Mouse (Mus musculus) ES-E14 (cell line): ENCODE data around the gene Mast4. TPM values are rescaled to one million over a fixed set of nuclear protein-coding genes. Genes with fewer than 3 reads are reported as not detected.

Source experiments
- DNase-seq: peaks from one replicate; pipeline ENCODE4 v3.0.0-alpha.2; 2013; ENCODE audit warnings: low read depth, low spot score
- H3K27ac ChIP-seq: 2 replicates; pipeline ENCODE4 v1.5.1; 2012; ENCODE audit warnings: low read depth, mild to moderate bottlenecking, low read length, moderate library complexity, mixed read lengths; ENCODE audit not compliant: poor library complexity, insufficient read depth, severe bottlenecking
- H3K36me3 ChIP-seq: 2 replicates; pipeline ENCODE4 v1.6.1; 2012; ENCODE audit warnings: mild to moderate bottlenecking, low read length, moderate library complexity, mixed read lengths; ENCODE audit not compliant: control insufficient read depth, poor library complexity, insufficient read depth, severe bottlenecking
- H3K4me1 ChIP-seq, 2 experiments: fragments of 150-350 bp in 1 of 2; sonication (generic) in 1 of 2; 2 replicates each; pipeline ENCODE4 v1.6.1; 2012; ENCODE audit warnings: low read length in 2 of 2, mild to moderate bottlenecking in 1 of 2, mixed read lengths in 1 of 2; ENCODE audit not compliant: control insufficient read depth in 2 of 2, insufficient read depth in 2 of 2, poor library complexity in 1 of 2
- H3K4me3 ChIP-seq, 2 experiments: fragments of 150-350 bp in 1 of 2; sonication (generic) in 1 of 2; 2 replicates each; pipeline ENCODE4 v1.5.1; 2012; ENCODE audit warnings: low read length in 2 of 2, low read depth in 1 of 2, mild to moderate bottlenecking in 1 of 2, mixed read lengths in 1 of 2; ENCODE audit not compliant: insufficient read depth in 1 of 2, poor library complexity in 1 of 2, severe bottlenecking in 1 of 2
- H3K9ac ChIP-seq: 2 replicates; pipeline ENCODE4 v1.6.1; 2012; ENCODE audit warnings: low read depth, mild to moderate bottlenecking, low read length, mixed read lengths; ENCODE audit not compliant: poor library complexity, insufficient read depth, severe bottlenecking
- H3K9me3 ChIP-seq: fragments of 150-350 bp; sonication (generic); 2 replicates; pipeline ENCODE4 v1.6.1; 2012; ENCODE audit warnings: low read depth, mild to moderate bottlenecking, low read length; ENCODE audit not compliant: control insufficient read depth, insufficient read depth
- CHD2 ChIP-seq: IDR thresholded peaks from 2 replicates; pipeline ENCODE4 v1.6.1; 2014; ENCODE audit warnings: mild to moderate bottlenecking, low read depth, low read length, inconsistent platforms
- HCFC1 ChIP-seq: IDR thresholded peaks from 2 replicates; pipeline ENCODE4 v1.6.1; 2012; ENCODE audit warnings: low read length, inconsistent platforms, borderline replicate concordance; ENCODE audit not compliant: insufficient read depth
- MAFK ChIP-seq: IDR thresholded peaks from 2 replicates; pipeline ENCODE4 v1.6.1; 2014; ENCODE audit warnings: mild to moderate bottlenecking, low read depth, low read length, inconsistent platforms; ENCODE audit not compliant: insufficient read depth
- ZC3H11A ChIP-seq: IDR thresholded peaks from 2 replicates; pipeline ENCODE4 v1.6.1; 2012; ENCODE audit warnings: low read depth, mild to moderate bottlenecking, inconsistent platforms, low read length, borderline replicate concordance
- ZNF384 ChIP-seq: IDR thresholded peaks from 2 replicates; pipeline ENCODE4 v1.6.1; 2012; ENCODE audit warnings: low read depth, low read length, inconsistent platforms
- in situ Hi-C, 2 experiments: fragments of 600-800 bp; cut with MboI; formaldehyde crosslinking; loops; one replicate each; pipeline ENCODE4 v1.15.1; 2025; ENCODE audit warnings: low sequenced_read_pairs in 2 of 2, inconsistent platforms in 1 of 2; ENCODE audit not compliant: unreplicated experiment in 2 of 2
- total RNA-seq: library from RNA; depleted of rRNA; stranded (reverse); fragments of 300-350 nt; gene quantifications from 2 replicates; pipeline ENCODE4 v1.2.3, GENCODE M21; 2012

Gene Mast4
- total RNA-seq, 1 experiment, result 8.3 TPM

DNA sequence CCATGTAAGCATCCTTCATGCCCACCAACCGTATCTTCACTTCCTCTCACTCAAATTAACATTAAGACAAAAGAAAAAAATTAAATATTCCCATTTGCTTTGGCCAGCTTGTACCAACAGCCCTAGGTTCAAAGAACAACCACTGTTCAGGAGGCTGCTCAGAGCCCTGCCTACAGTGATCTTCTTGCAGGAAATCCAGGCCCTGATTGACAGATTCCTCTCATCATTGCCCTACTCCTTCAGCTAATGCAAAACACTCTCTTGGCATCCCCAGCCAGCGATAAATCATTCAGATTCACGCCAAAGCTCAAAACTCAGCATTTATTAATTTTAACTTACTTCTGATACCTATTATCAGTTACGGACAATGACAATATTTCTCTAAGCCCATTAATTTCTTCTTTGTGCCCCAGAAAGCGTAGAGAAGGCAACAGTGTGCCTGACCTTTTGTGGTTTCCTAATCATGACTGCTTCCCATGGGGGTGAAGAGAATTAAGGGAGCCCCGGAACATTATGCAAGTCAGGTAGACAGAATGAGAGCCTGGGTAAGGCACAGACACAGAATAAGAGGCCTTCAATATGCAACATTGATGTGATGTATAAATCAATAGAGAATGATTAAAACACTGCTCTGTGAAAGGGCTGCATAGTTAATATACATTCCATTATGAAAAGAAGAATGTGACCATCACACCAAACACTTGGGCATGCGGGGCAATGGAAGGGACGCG lies 135.9 kb downstream of the Mast4 start:
- H3K4me1 ChIP-seq, result no peaks in the 10 kb centered on the region
- no peak overlapping the region for H3K27ac ChIP-seq
- no peak overlapping the region for H3K4me3 ChIP-seq
- no peak overlapping the region for H3K9ac ChIP-seq
- no peaks in the 10 kb centered on the region for H3K9me3 ChIP-seq
- TF ChIP-seq HCFC1, result no peak
- TF ChIP-seq ZC3H11A, result no peak
- no peak for TF ChIP-seq CHD2
- no peak for TF ChIP-seq ZNF384
- no peak for TF ChIP-seq MAFK
- in situ Hi-C loops, result no loop called here
- DNase-seq, result no peak
- no peaks in the 10 kb centered on the region for H3K36me3 ChIP-seq

DNA sequence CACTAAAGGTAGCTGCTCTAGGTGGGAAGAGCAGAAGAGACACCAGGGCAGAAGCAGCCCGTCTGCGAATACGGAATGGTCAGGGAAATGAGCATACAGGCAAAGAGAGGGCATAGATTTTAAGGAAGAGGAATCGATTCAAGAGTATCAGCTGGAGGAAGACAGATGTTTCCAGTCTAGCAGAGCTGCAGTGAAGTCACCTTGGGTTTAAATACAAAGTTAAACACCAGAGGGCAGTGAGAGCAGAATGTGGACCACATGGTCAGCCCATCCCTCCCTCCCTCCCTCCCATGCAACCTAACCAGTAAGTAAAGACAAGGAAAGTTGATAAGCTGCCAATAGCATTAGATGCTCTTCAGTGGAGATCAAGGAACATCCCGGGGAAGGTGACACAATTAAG lies 138.0 kb downstream of the Mast4 start:
- in situ Hi-C loops, result no loop called here
- Histone ChIP-seq H3K4me3 (no peak overlapping the region), H3K27ac (no peak overlapping the region), H3K9ac (no peak overlapping the region), H3K9me3 (no peaks in the 10 kb centered on the region), H3K36me3 (no peaks in the 10 kb centered on the region), H3K4me1 (no peaks in the 10 kb centered on the region)
- DNase-seq, result no peak
- TF ChIP-seq MAFK, result no peak
- no peak for TF ChIP-seq CHD2

DNA sequence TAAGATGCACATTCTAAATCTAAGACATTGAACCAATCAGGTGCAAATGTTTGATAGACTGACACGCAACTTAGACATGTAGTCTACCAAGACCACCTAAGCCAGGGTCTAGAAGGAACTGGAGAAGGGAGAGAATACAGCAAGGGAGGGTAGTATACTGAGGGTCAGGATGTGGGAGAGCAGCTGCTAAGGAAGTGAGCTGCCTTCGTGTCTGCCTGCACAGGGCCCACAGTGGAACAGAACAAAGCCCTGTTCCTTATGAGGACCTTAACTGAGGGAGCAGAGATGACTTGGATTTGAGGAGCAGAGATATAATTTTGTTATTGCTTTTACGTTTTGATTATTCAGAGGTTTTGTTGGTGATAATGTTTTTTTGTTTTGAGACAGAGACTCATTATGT lies 138.4 kb downstream of the Mast4 start:
- Histone ChIP-seq H3K4me3 (no peak overlapping the region), H3K4me1 (no peaks in the 10 kb centered on the region), H3K27ac (no peak overlapping the region), H3K9ac (no peak overlapping the region), H3K9me3 (no peaks in the 10 kb centered on the region), H3K36me3 (no peaks in the 10 kb centered on the region)
- TF ChIP-seq ZNF384 (no peak), CHD2 (no peak), MAFK (no peak), ZC3H11A (no peak), HCFC1 (no peak)
- in situ Hi-C loops, result no loop called here
- no peak for DNase-seq

DNA sequence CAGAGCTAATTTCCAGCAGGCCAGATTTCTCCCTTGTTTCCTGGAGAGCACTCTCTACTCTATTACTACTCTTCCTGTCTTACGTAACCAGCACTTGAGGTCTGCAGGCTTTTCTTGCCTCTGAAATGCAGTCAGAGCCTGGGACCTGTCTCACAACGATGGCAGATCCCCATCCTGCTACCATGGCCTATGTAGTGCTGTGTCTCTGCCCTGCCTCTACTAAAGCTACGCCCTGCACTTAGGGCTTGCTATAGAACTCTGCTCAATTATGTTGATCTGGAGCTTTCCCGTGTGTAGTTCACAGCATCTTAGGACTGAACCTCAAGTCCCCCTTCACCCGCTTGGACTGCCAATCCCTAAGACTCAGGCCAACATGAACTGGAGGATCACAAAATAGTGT lies 150.7 kb downstream of the Mast4 start:
- DNase-seq, result no peak

DNA sequence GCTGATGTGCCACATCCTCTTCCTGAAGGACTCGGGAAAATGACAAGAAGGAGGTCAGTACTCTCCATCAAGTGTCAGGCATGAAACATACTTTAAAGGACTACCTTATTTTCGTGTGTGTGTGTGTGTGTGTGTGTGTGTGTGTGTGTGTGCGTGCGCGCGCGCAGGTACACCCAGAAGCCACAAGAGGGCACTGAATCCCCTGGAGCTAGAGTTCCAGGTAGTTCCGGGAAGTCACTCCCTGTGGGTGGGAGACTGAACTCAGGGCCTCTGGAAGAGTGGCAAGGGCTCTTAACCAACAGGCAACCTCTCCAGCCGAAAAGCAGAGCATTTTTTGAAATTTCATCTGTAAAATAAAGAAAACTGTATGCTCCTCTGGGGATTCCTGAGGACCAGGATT lies 152.5 kb downstream of the Mast4 start:
- no peak for DNase-seq
- Histone ChIP-seq H3K27ac (no peak overlapping the region), H3K4me3 (no peak overlapping the region), H3K9ac (no peak overlapping the region), H3K4me1 (no peaks in the 10 kb centered on the region), H3K9me3 (no peaks in the 10 kb centered on the region), H3K36me3 (no peaks in the 10 kb centered on the region)
- TF ChIP-seq ZC3H11A (no peak), ZNF384 (no peak), MAFK (no peak), CHD2 (no peak), HCFC1 (no peak)
- in situ Hi-C loops, result no loop called here

More for the DNA sequence above, 150.7 kb downstream of the Mast4 start:
- no peaks in the 10 kb centered on the region for H3K9me3 ChIP-seq
- H3K4me3 ChIP-seq, result no peak overlapping the region
- H3K9ac ChIP-seq, result no peak overlapping the region
- TF ChIP-seq HCFC1 (no peak), CHD2 (no peak), ZC3H11A (no peak), ZNF384 (no peak), MAFK (no peak)
- no peaks in the 10 kb centered on the region for H3K4me1 ChIP-seq
- in situ Hi-C loops, result no loop called here
- no peak overlapping the region for H3K27ac ChIP-seq
- H3K36me3 ChIP-seq, result no peaks in the 10 kb centered on the region
